Mouse (Mus musculus) R1 (cell line): Measurements from ENCODE around the gene Slamf7.

Source experiments
- DNase-seq: peaks from one replicate; pipeline ENCODE4 v3.0.0-alpha.2; 2018; ENCODE audit warnings: low read depth, low spot score

Slamf7 gene

DNA sequence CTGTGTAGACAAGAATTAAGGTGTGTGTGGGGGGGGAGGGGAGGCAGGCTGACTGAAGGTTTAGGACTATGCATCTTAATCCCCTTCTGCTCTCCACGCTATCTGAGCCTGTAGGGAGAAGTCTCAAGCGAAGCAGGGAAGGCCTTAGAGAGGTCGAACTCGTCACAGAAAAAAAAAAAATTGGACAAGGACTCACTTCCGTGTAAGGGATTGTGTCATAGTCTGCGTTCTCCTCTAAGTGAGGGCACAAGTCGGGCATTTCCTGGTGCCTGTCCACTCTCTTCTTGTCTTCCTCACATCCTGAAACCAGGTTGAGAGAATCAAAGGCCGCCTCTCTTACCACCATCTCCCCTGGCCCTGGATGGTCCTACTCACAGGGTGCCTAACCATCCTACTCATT lies 15.7 kb downstream of the Slamf7 start:
- no peak for DNase-seq

DNA sequence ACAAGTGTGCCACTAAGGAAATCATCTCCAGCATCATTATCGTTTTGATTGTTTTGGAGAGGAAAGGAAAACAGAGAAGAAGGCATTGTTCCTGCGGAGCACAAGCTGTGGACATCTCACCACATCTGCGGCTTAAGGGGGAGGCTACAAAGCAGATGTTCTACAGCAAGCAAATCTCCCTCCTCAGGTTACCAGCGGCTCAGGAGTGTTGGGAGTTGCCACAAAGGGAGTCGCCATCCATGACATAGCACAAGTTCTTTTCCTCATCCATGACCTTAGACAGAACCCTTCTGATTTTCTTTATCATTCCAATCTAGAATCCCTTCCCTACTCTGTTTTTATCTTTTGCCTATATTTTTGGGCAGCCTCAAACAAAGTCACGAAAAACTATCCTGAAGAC lies 17.1 kb downstream of the Slamf7 start:
- no peak for DNase-seq

DNA sequence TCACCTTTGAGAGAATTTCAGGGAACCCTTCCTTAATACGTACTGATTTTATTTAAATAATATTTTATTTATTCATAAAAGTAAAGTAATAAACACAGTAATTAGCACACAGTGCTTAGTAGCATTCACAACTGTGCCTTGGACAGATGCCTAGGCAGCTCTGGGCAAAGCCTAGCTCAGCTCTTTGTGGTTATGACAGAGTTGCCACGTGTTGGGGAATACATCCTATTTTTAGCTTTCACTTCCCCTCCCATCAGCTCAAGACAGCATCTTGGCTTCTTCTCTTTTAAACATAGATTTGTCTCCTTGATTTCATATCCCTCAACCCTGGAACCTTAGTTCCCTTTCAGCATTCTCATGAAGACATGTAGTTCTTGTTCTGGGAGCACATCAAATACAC lies 21.4 kb downstream of the Slamf7 start:
- DNase-seq = no peak

DNA sequence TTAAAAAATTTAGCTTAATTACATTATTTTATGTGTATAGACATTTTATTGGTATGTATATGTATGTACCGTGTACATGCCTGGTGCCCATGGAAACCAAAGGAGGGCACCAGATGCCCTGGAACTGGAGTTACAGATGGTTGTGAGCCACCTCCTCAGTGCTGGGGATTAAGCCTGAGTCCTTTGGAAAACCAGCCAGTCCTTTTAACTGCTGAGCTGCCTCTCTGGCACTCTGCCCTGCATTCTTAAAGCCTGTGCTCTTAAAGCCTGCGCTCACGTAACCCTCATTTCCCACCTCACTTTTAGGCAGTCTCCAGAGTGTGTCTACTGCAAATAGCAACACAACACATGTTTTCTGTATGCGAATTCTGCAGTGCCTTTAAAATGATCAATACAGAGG lies 21.9 kb downstream of the Slamf7 start:
- no peak for DNase-seq

DNA sequence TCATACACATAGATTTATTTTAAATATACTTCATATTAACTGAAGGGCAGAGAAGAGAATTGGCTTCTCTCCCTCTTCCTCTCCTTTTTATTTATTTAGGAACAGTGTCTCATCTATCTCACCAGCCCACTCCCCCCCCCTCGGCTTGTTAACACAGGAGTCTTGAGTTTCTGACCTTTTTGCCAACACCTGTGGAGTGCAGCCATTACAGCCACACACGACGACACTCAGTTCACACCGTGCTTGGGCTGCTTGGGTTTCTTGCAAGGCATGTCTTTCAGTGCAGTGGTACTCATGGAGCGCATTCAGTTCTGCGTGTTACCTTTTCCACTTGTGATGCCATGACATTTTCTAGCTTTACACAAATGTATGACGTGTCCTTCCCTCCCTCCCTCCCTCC lies 22.8 kb downstream of the Slamf7 start:
- no peak for DNase-seq

DNA sequence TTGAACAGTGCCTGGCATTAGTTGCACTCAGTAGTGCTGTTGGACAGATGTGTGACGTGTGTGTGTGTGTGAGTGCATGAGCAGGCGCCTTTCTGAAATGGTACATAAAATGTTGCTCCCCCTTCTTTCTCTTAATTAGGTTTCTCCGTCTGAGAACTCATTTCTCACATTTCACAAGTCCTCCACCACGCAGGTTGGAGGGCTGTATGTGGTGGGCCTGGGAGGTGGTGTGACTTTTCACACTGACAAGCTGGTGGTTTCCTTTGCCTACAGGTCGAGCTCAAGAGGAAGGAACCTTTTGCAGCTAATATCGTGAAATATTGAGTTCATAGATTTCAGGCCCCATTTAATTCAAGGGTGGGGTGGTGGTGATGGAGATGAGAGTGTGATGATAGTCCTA lies 23.7 kb downstream of the Slamf7 start:
- DNase-seq = no peak

DNA sequence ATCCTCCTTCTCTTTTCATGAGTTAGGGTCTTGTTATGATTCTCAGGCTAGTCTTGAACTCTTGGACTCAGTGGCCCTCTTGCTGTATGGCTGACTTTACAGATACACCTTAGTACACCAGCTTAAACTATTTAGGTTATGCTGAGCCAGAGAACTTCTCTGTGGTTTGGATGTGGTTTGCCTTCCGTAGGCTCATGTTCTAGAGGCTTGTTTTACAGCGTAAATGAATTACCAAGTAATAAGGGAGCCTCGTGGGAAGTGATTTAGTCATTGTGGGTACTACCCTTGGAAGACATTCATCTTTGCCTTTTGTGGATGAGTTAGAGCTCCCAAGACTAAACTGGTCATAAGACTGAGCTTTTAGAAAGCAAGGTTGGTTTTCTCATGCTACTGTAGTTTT lies 25.0 kb downstream of the Slamf7 start:
- DNase-seq = no peak

DNA sequence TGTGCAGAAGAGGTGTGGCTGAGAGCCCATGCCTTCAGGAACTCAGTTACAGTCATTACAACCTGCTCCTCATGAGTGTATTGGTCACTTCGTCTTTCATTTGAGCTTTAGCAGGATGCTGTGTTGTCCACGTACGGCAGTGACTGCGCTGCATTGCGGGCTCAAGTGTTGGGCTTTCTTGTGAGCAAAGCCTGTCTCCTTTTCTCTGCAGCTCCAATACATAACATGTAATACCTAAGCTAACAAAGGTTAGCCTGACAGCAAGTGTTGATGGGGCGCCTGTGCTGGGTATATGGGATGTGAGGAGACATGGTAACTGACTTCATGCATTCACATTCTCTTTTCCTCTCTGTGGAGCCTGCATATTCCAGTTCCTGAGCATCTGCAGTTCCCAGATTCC lies 32.7 kb downstream of the Slamf7 start:
- DNase-seq = no peak

DNA sequence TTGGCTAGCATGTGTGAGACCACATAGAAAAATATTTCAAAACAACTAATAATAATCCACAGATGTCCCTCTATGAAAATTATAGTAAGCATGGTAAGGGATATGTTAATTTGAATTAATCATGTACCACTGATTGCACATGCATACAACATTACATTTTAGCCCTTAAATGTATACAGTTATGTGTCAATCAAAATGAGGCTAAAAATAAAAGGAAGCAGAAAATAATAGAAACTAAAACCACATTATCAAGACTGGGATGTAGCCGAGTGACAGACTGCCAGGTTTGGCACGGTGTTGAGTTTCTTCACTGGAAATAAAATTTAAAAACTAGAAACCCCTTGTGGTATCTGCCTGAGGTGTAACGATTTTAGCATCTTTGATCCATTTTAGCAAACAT lies 33.2 kb downstream of the Slamf7 start:
- DNase-seq = no peak

DNA sequence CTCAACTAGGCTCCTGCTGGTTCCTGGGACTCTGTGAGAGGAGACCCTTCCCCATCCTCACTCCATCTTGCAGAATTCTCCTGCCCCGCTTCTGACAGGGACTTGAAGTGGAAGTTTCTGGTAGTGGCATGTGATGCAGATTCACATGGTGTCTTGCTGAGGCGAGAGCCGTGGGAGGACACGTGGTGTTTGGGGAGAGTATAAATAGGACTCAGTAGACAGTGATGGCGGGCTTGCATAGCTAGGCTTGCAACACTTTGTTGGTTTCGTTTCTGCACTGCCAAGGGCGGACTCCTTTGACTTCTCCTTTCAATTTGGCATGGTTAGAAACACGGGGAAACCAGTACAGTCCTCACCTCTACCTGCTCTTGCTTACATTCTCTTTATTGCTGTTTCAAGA lies 33.8 kb downstream of the Slamf7 start:
- DNase-seq = no peak

DNA sequence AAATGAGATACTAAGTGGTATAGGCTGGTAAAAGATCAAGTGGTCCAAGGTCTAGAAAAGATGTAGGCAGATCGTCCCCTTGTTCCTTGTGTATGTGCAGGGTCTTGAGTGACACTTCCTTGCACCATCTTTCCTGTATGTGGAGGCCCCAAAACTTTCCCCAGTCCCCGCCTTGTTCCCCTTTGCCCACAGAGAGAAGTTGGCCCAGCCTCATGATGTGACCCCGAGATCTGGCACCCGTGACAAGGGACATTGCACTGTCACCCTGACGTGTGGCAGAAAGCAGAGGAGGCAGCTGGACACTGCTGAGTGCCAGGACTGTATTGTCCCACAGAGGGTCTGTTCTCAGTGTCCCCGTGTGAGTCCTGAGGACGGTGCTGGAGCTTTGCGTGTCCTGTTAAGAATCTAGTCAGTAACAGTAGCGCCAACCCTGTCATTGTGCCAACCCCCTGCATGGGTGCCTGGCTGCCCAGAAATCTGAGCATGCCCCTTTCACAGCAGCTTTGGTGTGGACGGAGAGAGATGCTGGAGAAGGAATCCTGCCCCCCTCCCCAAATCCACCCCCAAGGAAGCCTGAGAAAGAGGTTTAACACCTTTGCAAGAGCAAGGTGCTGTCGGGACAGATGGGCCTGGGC lies 35.8 kb downstream of the Slamf7 start:
- no peak for DNase-seq

DNA sequence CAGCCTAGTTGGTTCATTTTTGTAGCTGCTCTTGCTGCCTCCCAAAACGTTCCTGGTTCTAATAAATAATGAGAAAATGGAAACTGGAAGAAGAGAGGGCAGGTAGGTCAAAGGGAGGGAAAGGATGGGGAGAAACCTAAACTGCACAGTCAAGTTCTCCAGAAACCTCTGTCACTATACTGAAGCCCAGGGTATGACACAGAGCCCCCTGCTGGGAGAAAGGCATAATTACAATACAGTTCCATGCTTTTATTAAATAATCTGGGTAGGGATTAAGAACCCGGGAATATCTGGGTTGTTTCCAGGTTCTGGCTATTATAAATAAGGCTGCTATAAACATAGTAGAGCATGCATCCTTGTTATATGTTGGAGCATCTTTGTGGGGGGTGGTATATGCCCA lies 38.9 kb downstream of the Slamf7 start:
- DNase-seq = peak; percentile 27

DNA sequence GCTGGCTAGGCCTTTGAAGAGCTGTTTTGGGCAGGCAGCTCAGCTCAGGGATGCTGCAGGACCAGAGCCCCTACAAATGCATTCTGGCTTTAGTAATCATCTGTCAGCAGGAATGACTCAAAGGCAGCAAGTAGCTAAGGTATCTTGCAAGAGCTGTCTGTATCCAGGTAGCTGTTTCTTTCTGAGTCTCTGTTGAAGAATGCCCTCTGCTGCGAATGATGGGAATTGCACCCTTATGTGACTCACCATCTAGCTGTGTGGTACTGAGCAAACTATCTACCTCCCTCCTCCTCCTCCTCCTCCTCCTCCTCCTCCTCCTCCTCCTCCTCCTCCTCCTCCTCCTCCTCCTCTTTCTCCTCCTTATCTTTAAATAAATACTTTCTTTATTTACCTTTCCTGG lies 42.1 kb downstream of the Slamf7 start:
- DNase-seq = peak; percentile 50

DNA sequence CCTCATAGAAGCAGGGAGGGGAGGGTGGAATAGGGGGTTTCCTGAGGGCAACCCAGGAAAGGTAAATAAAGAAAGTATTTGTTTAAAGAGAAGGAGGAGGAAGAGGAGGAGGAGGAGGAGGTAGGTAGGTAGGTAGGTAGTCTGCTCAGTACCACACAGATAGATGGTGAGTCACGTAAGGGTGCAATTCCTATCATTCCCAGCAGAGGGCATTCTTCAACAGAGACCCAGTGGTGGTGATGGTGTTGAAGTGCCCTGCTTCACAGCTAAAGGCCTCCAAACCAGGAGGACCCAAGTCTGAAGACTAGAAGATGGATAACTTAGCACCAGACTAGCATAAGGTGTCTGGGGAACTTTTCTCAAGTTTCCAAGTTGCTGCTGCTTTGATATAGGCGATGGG lies 42.8 kb downstream of the Slamf7 start:
- DNase-seq = peak; percentile 59

DNA sequence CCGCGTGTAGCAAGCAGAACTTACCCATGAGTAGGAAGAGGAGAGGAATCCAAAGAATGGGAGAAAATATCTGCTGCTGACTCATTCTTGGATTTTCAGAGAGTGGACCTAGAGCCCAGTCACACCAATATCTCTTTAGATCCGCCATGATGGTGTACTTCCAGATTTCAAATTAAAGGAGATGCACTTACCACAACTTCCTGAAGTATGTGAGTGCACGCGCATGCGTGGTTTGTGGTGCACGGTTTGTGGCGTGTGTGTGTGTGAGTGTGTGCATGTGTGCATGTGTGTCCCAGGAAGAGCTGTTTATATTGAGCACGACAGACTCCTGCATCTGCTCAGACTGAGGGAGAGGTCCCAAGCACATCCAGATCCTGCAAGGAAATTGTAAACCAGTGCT lies 45.7 kb downstream of the Slamf7 start, which contains the start of gene Ly9:
Ly9 (minus strand) TSS at position 235 of the 400 bp plus-strand sequence.
- DNase-seq = no peak

DNA sequence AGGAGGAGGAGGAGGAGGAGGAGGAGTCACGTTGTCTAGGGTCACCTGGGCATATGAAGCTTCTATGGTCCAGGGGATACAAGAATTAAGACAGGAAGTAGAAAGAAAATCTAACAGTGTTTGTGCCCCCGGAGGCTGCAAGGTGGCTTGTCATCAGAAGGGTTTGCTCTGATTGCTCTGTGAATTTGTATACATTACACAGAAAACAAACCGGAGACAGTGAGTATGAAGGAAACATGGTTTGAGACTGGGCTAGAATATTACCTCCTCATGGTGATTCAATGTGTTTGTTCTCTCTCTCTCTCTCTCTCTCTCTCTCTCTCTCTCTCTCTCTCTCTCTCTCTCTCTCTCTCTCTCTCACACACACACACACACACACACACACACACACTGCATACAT lies 46.2 kb downstream of the Slamf7 start:
- no peak for DNase-seq

DNA sequence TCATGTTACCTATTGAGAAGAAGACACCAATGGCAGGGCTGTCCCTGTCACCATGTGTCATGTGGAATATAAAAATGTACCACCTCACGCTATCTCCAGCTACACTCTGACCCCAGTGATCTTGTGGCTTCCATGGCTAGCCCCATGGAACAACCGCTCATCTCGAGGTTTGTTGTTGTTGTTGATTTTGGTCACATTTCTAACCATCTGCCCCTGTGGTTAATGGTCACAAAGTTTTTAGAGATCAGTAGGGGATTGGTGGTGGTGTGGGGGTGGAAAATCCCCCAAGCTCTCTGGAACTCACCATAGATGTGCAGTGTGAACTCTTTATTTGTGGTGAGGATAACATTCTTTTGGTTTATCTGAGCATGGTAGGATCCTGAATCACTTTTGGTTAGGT lies 48.1 kb downstream of the Slamf7 start:
- no peak for DNase-seq

DNA sequence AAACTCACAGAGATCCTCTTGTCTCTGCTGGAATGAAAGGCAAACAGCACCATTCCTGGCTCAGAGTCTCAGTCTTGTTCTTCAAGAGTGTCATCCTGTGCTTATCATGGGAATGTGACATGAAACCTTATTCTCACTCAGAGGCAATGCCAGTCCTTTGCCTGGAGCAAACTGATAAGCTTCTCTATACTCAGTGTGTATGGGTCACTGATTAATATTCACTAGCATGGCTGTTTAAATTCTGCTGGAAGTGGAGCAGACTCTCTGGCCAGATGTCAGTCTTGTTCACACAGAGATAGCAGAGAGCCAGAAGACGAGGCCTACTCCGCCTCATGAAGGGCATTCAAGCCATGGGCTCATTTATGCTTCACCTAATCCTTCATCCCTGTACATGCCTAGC lies 68.3 kb downstream of the Slamf7 start:
- DNase-seq = no peak
